Mouse (Mus musculus) thymus, adult 2 months (tissue): ENCODE results near the gene Riiad1.

Experiments
- CTCF ChIP-seq: fragments of 200-500 bp; IDR thresholded peaks from 2 replicates; pipeline ENCODE4 v1.5.1; 2012; ENCODE audit warnings: mild to moderate bottlenecking, control low read depth, low read length, moderate library complexity, borderline replicate concordance; ENCODE audit not compliant: control insufficient read depth, poor library complexity, insufficient read depth; ENCODE audit errors: extremely low read depth
- POLR2A ChIP-seq: fragments of 200-500 bp; IDR thresholded peaks from 2 replicates; pipeline ENCODE4 v1.6.1; 2012; ENCODE audit warnings: mild to moderate bottlenecking, low read length, control low read depth, moderate library complexity; ENCODE audit not compliant: control insufficient read depth, poor library complexity, insufficient read depth; ENCODE audit errors: extremely low read depth

- TF ChIP-seq POLR2A (no peak), CTCF (no peak)
Observed at GRCm38 (mm10) chr3:94526731-94527130, 46.6 kb upstream of the Riiad1 start.
